Mouse (Mus musculus) myocyte (in vitro differentiated cells): ENCODE data around the gene Srl. TPM values are rescaled to one million over a fixed set of nuclear protein-coding genes. Genes with fewer than 3 reads are reported as not detected.
"Not testable (repeated sequence)": the region's sequence is repeated elsewhere in the genome, so short reads cannot be mapped to it uniquely, and the experiment has no call there.

Experiments
- H3K27me3 ChIP-seq: one replicate; pipeline ENCODE4 v1.6.1; 2011; ENCODE audit not compliant: control insufficient read depth, insufficient read depth, insufficient read length
- H3K36me3 ChIP-seq: one replicate; pipeline ENCODE4 v1.6.1; 2011; ENCODE audit not compliant: control insufficient read depth, insufficient read depth
- H3K4me2 ChIP-seq: one replicate; pipeline ENCODE4 v1.6.1; 2011; ENCODE audit warnings: low read depth, control low read depth
- H3K4me3 ChIP-seq: one replicate; pipeline ENCODE4 v1.5.1; 2011; ENCODE audit warnings: mild to moderate bottlenecking, control low read depth, moderate library complexity
- H3K79me2 ChIP-seq: one replicate; pipeline ENCODE4 v1.6.1; 2011; ENCODE audit not compliant: control insufficient read depth, insufficient read depth
- H3ac ChIP-seq: one replicate; pipeline ENCODE4 v1.6.1; 2011; ENCODE audit not compliant: control insufficient read depth, insufficient read length
- CEBPB ChIP-seq: IDR thresholded peaks from 2 replicates; pipeline ENCODE4 v1.6.1; 2011; ENCODE audit warnings: mild to moderate bottlenecking, moderate library complexity; ENCODE audit not compliant: poor library complexity, insufficient read depth, severe bottlenecking
- E2F4 ChIP-seq: IDR thresholded peaks from one replicate; pipeline ENCODE4 v1.6.1; 2011; ENCODE audit warnings: mild to moderate bottlenecking, control low read depth, moderate library complexity; ENCODE audit not compliant: insufficient read depth
- MAX ChIP-seq: IDR thresholded peaks from one replicate; pipeline ENCODE4 v1.6.1; 2011; ENCODE audit warnings: low read depth, mild to moderate bottlenecking, control low read depth
- MYOD1 ChIP-seq, 3 experiments: IDR thresholded peaks; one replicate each; pipeline ENCODE4 v1.6.1; 2011; ENCODE audit warnings: control low read depth in 2 of 3, low read depth in 2 of 3, mild to moderate bottlenecking in 2 of 3, moderate library complexity in 1 of 3; ENCODE audit not compliant: insufficient read length in 2 of 3, control insufficient read depth in 1 of 3
- MYOG ChIP-seq, 3 experiments: IDR thresholded peaks; one replicate each; pipeline ENCODE4 v1.6.1; 2011; ENCODE audit warnings: control low read depth in 2 of 3, low read depth in 2 of 3, mild to moderate bottlenecking in 2 of 3; ENCODE audit not compliant: insufficient read length in 2 of 3, control insufficient read depth in 1 of 3, insufficient read depth in 1 of 3
- POLR2A ChIP-seq: IDR thresholded peaks from one replicate; pipeline ENCODE4 v1.6.1; 2011; ENCODE audit warnings: low read depth, mild to moderate bottlenecking, control low read depth, moderate library complexity; ENCODE audit not compliant: insufficient read length
- POLR2AphosphoS2 ChIP-seq: IDR thresholded peaks from one replicate; pipeline ENCODE4 v1.6.1; 2011; ENCODE audit warnings: low read depth, control low read depth; ENCODE audit not compliant: insufficient read length
- REST ChIP-seq: IDR thresholded peaks from one replicate; pipeline ENCODE4 v1.6.1; 2011; ENCODE audit warnings: mild to moderate bottlenecking, control low read depth, moderate library complexity; ENCODE audit not compliant: insufficient read depth, insufficient read length
- SRF ChIP-seq: IDR thresholded peaks from one replicate; pipeline ENCODE4 v1.6.1; 2011; ENCODE audit warnings: low read depth; ENCODE audit not compliant: control insufficient read depth, insufficient read length
- TCF12 ChIP-seq: IDR thresholded peaks from one replicate; pipeline ENCODE4 v1.6.1; 2011; ENCODE audit warnings: mild to moderate bottlenecking, control low read depth; ENCODE audit not compliant: poor library complexity, insufficient read depth, severe bottlenecking
- TCF3 ChIP-seq: IDR thresholded peaks from one replicate; pipeline ENCODE4 v1.6.1; 2011; ENCODE audit warnings: low read depth, control low read depth; ENCODE audit not compliant: insufficient read length
- USF1 ChIP-seq: IDR thresholded peaks from one replicate; pipeline ENCODE4 v1.6.1; 2011; ENCODE audit warnings: low read depth, mild to moderate bottlenecking, control low read depth, moderate library complexity
- polyA plus RNA-seq: library from polyadenylated mRNA; unstranded; fragments of >200 nt; fragmentation: generic; extraction: Trizol; gene quantifications from one replicate; pipeline ENCODE4 v1.2.1, GENCODE M21; 2012; ENCODE audit warnings: missing spikeins

The Srl gene
- polyA plus RNA-seq, 1 experiment = 381 TPM

- Histone ChIP-seq H3ac (no peak overlapping the region), H3K4me3 (peak overlapping the region; percentile 27), H3K79me2 (no peaks in the 10 kb centered on the region), H3K4me2 (peak overlapping the region; percentile 97), H3K36me3 (no peaks in the 10 kb centered on the region), H3K27me3 (no peaks in the 10 kb centered on the region)
- TF ChIP-seq CEBPB = no peak
- no peak for TF ChIP-seq E2F4
- TF ChIP-seq MAX = no peak
- no peak for TF ChIP-seq MYOD1 (IDR thresholded peaks at IDR 0.05; ENCODE audit: control insufficient read depth in 1 of 3, insufficient read length in 2 of 3, low read depth in 2 of 3)
- TF ChIP-seq TCF12 = no peak
- no peak for TF ChIP-seq REST
- no peak for TF ChIP-seq TCF3
- TF ChIP-seq POLR2A = no peak
- no peak for TF ChIP-seq SRF
- TF ChIP-seq USF1 = no peak
- no peak for TF ChIP-seq POLR2AphosphoS2
- no peak for TF ChIP-seq MYOG (IDR thresholded peaks at IDR 0.05; ENCODE audit: control insufficient read depth in 1 of 3, insufficient read depth in 1 of 3, insufficient read length in 2 of 3, low read depth in 2 of 3)
These were observed 44.3 kb upstream of the Srl start for GRCm38 (mm10) chr16:4585642-4586530.

GRCm38 (mm10) chr16:4584438-4584837 is 42.8 kb upstream of the Srl start:
- no peaks in the 10 kb centered on the region for H3K27me3 ChIP-seq
- H3K36me3 ChIP-seq = no peaks in the 10 kb centered on the region
- TF ChIP-seq REST (no peak), MAX (no peak), USF1 (no peak), POLR2A (no peak)
- no peaks in the 10 kb centered on the region for H3K79me2 ChIP-seq
- no peak overlapping the region for H3K4me2 ChIP-seq
- no peak overlapping the region for H3ac ChIP-seq
- no peak overlapping the region for H3K4me3 ChIP-seq

- TF ChIP-seq TCF12 (no peak), POLR2AphosphoS2 (no peak), SRF (no peak), MYOG (IDR thresholded peaks at IDR 0.05; ENCODE audit: control insufficient read depth in 1 of 3, insufficient read depth in 1 of 3, insufficient read length in 2 of 3, low read depth in 2 of 3) (no peak), POLR2A (no peak), USF1 (no peak), MYOD1 (IDR thresholded peaks at IDR 0.05; ENCODE audit: control insufficient read depth in 1 of 3, insufficient read length in 2 of 3, low read depth in 2 of 3) (no peak), REST (no peak), E2F4 (no peak), CEBPB (no peak), MAX (no peak), TCF3 (no peak)
- H3K4me3 ChIP-seq = no peak overlapping the region
These were observed 42.2 kb upstream of the Srl start for GRCm38 (mm10) chr16:4583807-4584206.

GRCm38 (mm10) chr16:4581179-4581578 is 39.6 kb upstream of the Srl start:
- not testable (repeated sequence) for H3K4me3 ChIP-seq, H3K27me3 ChIP-seq, H3K36me3 ChIP-seq, H3ac ChIP-seq, H3K79me2 ChIP-seq, H3K4me2 ChIP-seq

More at GRCm38 (mm10) chr16:4583807-4584206, 42.2 kb upstream of the Srl start:
- no peaks in the 10 kb centered on the region for H3K79me2 ChIP-seq
- H3ac ChIP-seq = no peak overlapping the region
- H3K4me2 ChIP-seq = no peak overlapping the region
- H3K36me3 ChIP-seq = no peaks in the 10 kb centered on the region
- H3K27me3 ChIP-seq = no peaks in the 10 kb centered on the region

- Histone ChIP-seq H3K27me3 (no peaks in the 10 kb centered on the region), H3ac (no peak overlapping the region), H3K4me2 (no peak overlapping the region), H3K4me3 (no peak overlapping the region), H3K36me3 (no peaks in the 10 kb centered on the region), H3K79me2 (no peaks in the 10 kb centered on the region)
- TF ChIP-seq E2F4 (no peak), CEBPB (no peak), MAX (no peak), MYOG (IDR thresholded peaks at IDR 0.05; ENCODE audit: control insufficient read depth in 1 of 3, insufficient read depth in 1 of 3, insufficient read length in 2 of 3, low read depth in 2 of 3) (no peak), REST (no peak), MYOD1 (IDR thresholded peaks at IDR 0.05; ENCODE audit: control insufficient read depth in 1 of 3, insufficient read length in 2 of 3, low read depth in 2 of 3) (no peak), POLR2A (no peak), SRF (no peak), TCF12 (no peak), TCF3 (no peak), POLR2AphosphoS2 (no peak)
These were observed 37.0 kb upstream of the Srl start for GRCm38 (mm10) chr16:4578630-4579029.
